Mouse (Mus musculus): Measurements from ENCODE around the gene Tas2r104.

Tas2r104 gene

GRCm38 (mm10) chr6:131685644-131686043 is at the start of gene Tas2r104:
Gene Tas2r104 (minus strand): TSS chr6:131685744.
- DNase-seq = no peak

DNA sequence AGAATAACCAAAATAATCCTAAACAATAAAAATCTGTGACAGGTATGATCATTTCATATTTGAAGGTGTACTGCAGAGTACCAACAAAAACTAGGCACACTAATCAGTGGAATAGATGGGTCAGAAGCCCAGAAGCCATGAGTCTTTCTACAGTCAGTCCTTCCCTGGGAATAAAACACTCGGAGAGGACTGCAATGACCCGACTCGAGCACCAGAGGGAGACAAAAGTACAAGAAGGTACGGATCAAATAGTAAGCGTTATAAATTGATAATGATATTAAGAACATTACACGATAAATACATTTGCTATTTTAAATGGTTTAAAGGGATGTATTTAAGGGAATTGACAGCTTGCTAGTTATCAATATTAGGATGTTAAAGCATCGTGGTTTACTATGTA is 27.3 kb upstream of the Tas2r104 start:
- no peak for DNase-seq

- DNase-seq = no peak
Measured at GRCm38 (mm10) chr6:131689963-131690362, 4.4 kb upstream of the Tas2r104 start, which contains the start of gene Tas2r114. Gene Tas2r114 (minus strand): TSS chr6:131690063.

GRCm38 (mm10) chr6:131687395-131687794 is 1.9 kb upstream of the Tas2r104 start, which contains the start of gene Tas2r105:
Gene Tas2r105 (minus strand): TSS chr6:131687495.
- no peak for DNase-seq

DNA sequence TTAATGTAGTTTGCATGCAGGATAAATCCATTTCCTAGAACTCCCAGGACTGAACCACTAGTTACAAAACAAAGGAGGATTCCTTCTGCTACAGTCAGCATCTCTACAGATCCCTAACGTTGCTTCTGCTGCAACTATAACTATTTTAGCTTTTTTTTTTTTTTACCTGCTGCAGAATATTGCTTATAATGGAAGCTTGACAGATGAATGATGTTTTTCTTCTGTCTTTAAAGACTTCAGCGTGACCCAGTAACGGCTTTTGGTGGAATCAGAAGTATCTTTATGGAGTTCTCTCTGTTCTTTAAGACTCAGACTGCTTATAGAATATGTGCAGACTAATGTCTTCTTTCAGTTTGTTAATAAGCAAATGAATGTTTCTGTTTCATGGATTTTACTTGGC is 6.8 kb downstream of the Tas2r104 start, which contains the start of gene Tas2r106:
Gene Tas2r106 (minus strand): TSS at position 101 of the 400 bp plus-strand sequence.
- DNase-seq = no peak

GRCm38 (mm10) chr6:131660049-131660448 is 25.5 kb downstream of the Tas2r104 start, which contains the start of gene Tas2r107:
Gene Tas2r107 (minus strand): TSS chr6:131660149.
- no peak for DNase-seq

All from liver (tissue).